Mouse (Mus musculus): ENCODE data around the gene Bmpr1a.

GRCm38 (mm10) chr14:34535883-34536282 lies 32.7 kb upstream of the Bmpr1a start:
- TF ChIP-seq HCFC1 (IDR thresholded peaks at IDR 0.05; ENCODE audit: borderline replicate concordance, insufficient read depth, low read length) (no peak), ZNF384 (IDR thresholded peaks at IDR 0.05; ENCODE audit: low read depth, low read length) (no peak), ZC3H11A (IDR thresholded peaks at IDR 0.05; ENCODE audit: borderline replicate concordance, low read depth, low read length) (no peak)

All from ES-E14 (cell line).